Mouse (Mus musculus) liver, postnatal 0 days (tissue): Measurements from ENCODE around the gene Zfp217. TPM values are rescaled to one million over a fixed set of nuclear protein-coding genes. Genes with fewer than 3 reads are reported as not detected.

ENCODE experiments used
- ATAC-seq: fragments of 200-750 bp; cut with Nextera tagmentation; 2 replicates; pipeline ENCODE4 v1.8.0; 2017; ENCODE audit warnings: mild to moderate bottlenecking, moderate library complexity
- DNase-seq: peaks from one replicate; pipeline ENCODE4 v3.0.0-alpha.2; 2016
- H3K27ac ChIP-seq: fragments of 300-500 bp; sonication (generic); 2 replicates; pipeline ENCODE4 v1.5.1; 2014; ENCODE audit warnings: antibody characterized with exemption, moderate library complexity, mild to moderate bottlenecking, low read depth
- H3K27me3 ChIP-seq: fragments of 300-500 bp; sonication (generic); 2 replicates; pipeline ENCODE4 v1.6.1; 2014; ENCODE audit warnings: low read length, control low read depth, mixed read lengths; ENCODE audit not compliant: insufficient read depth
- H3K36me3 ChIP-seq: fragments of 300-500 bp; sonication (generic); replicated peaks from 2 replicates; pipeline ENCODE4 v1.6.1; 2014; ENCODE audit warnings: mild to moderate bottlenecking, control low read depth, low read length, moderate library complexity, mixed read lengths; ENCODE audit not compliant: insufficient read depth
- H3K4me1 ChIP-seq: fragments of 300-500 bp; sonication (generic); 2 replicates; pipeline ENCODE4 v1.6.1; 2014; ENCODE audit warnings: antibody characterized with exemption, mild to moderate bottlenecking, control low read depth; ENCODE audit not compliant: insufficient read depth
- H3K4me2 ChIP-seq: fragments of 300-500 bp; sonication (generic); 2 replicates; pipeline ENCODE4 v1.6.1; 2014; ENCODE audit warnings: low read depth, mild to moderate bottlenecking, low read length, moderate library complexity, mixed read lengths
- H3K4me3 ChIP-seq: fragments of 300-500 bp; sonication (generic); 2 replicates; pipeline ENCODE4 v1.5.1; 2014; ENCODE audit warnings: low read depth, low read length
- H3K9ac ChIP-seq: fragments of 300-500 bp; sonication (generic); replicated peaks from 2 replicates; pipeline ENCODE4 v1.6.1; 2014; ENCODE audit warnings: mild to moderate bottlenecking, moderate library complexity
- H3K9me3 ChIP-seq: fragments of 300-500 bp; sonication (generic); 2 replicates; pipeline ENCODE4 v1.6.1; 2016; ENCODE audit warnings: mild to moderate bottlenecking, control low read depth, low read length, mixed read lengths
- CTCF ChIP-seq: sonication (generic); IDR thresholded peaks from 2 replicates; pipeline ENCODE4 v1.5.1; 2016; ENCODE audit warnings: antibody characterized with exemption, low read depth
- EP300 ChIP-seq: IDR thresholded peaks from 2 replicates; pipeline ENCODE4 v1.6.1; 2016; ENCODE audit warnings: antibody characterized with exemption, low read depth, mild to moderate bottlenecking
- WGBS: fragments of 180-500 bp; shearing (Covaris S2); extraction: QIAGEN DNeasy Blood & Tissue Kit; methylation state at CpG from one replicate; pipeline ENCODE4 v1.1.7; 2014; ENCODE audit not compliant: insufficient replicate concordance; 5-methylcytosine and 5-hydroxymethylcytosine counted together
- polyA plus RNA-seq: library from polyadenylated mRNA; unstranded; fragments of >200 nt; fragmentation: Nextera tagmentation; extraction: Ambion mirVana; gene quantifications from 2 replicates; pipeline ENCODE4 v1.2.1, GENCODE M21; 2015

The Zfp217 gene
- polyA plus RNA-seq, 1 experiment from 2014 or later = 2.1 TPM

- Histone ChIP-seq H3K4me2 (no peak overlapping the region), H3K9me3 (peaks cover 4% of the 10 kb centered on the region; the same call in 1 of the 2 replicates), H3K27ac (no peak overlapping the region), H3K4me3 (no peak overlapping the region), H3K27me3 (no peaks in the 10 kb centered on the region), H3K9ac (no peak overlapping the region), H3K36me3 (no peaks in the 10 kb centered on the region), H3K4me1 (no peaks in the 10 kb centered on the region)
- WGBS = 70% methylated on average over 5 of the region's 5 CpGs
- ATAC-seq (no peak), DNase-seq (no peak)
- TF ChIP-seq EP300 = no peak
- no peak for TF ChIP-seq CTCF
Measured at GRCm38 (mm10) chr2:170069976-170070375, 77.9 kb downstream of the Zfp217 start.

- H3K27ac ChIP-seq = no peak overlapping the region
Measured at GRCm38 (mm10) chr2:170062378-170062777, 85.5 kb downstream of the Zfp217 start.

DNA sequence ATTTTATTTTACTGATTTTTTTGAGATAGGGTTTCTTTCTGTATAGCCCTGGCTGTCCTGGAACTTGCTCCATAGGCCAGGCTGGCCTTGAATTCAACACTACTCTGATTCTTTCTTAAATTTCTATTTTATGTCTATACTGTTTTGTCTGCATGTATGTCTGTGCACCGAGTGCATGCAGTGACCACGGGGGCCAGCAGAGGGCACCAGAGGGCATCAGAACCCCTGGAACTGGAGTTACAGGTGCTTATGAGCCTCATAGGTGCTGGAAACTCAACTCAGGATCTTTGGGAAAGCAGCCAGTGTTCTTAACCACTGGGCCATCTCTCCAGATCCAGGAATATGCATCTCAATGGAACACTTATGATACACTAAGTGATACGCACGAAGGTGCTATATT, 87.8 kb downstream of the Zfp217 start:
- H3K27ac ChIP-seq = no peak overlapping the region
- peak; percentile 64 for DNase-seq

More at GRCm38 (mm10) chr2:170062378-170062777, 85.5 kb downstream of the Zfp217 start:
- no peaks in the 10 kb centered on the region for H3K4me1 ChIP-seq
- no peak for ATAC-seq
- TF ChIP-seq CTCF (no peak), EP300 (no peak)
- 75% methylated on average over 3 of the region's 3 CpGs for WGBS
- H3K4me3 ChIP-seq = no peak overlapping the region
- no peak overlapping the region for H3K9ac ChIP-seq
- H3K4me2 ChIP-seq = no peak overlapping the region
- H3K27me3 ChIP-seq = no peaks in the 10 kb centered on the region
- no peaks in the 10 kb centered on the region for H3K36me3 ChIP-seq
- DNase-seq = no peak
- H3K9me3 ChIP-seq = peaks cover 4% of the 10 kb centered on the region; the same call in 1 of the 2 replicates

GRCm38 (mm10) chr2:170058774-170059173, 89.1 kb downstream of the Zfp217 start:
- no peak for DNase-seq
- TF ChIP-seq CTCF (no peak), EP300 (no peak)
- 88% methylated on average over 14 of the region's 14 CpGs for WGBS

More for the DNA sequence above, 87.8 kb downstream of the Zfp217 start:
- ATAC-seq = no peak
- Histone ChIP-seq H3K36me3 (no peaks in the 10 kb centered on the region), H3K4me2 (no peak overlapping the region), H3K27me3 (no peaks in the 10 kb centered on the region), H3K9ac (no peak overlapping the region), H3K4me3 (no peak overlapping the region), H3K4me1 (no peaks in the 10 kb centered on the region), H3K9me3 (no peaks in the 10 kb centered on the region; the same call in 1 of the 2 replicates)
- WGBS = 67% methylated on average over 4 of the region's 4 CpGs
- TF ChIP-seq EP300 = no peak
- TF ChIP-seq CTCF = peak; percentile 80

More at GRCm38 (mm10) chr2:170058774-170059173, 89.1 kb downstream of the Zfp217 start:
- no peaks in the 10 kb centered on the region; the same call in 1 of the 2 replicates for H3K4me1 ChIP-seq
- ATAC-seq = no peak
- H3K9ac ChIP-seq = no peak overlapping the region
- H3K4me2 ChIP-seq = no peak overlapping the region
- H3K36me3 ChIP-seq = no peaks in the 10 kb centered on the region
- no peaks in the 10 kb centered on the region for H3K27me3 ChIP-seq
- no peak overlapping the region for H3K27ac ChIP-seq
- H3K9me3 ChIP-seq = no peaks in the 10 kb centered on the region
- no peak overlapping the region for H3K4me3 ChIP-seq
